Mouse (Mus musculus) brain, embryonic 14.5 days (tissue): ENCODE measurements around the gene Jak2.

Experiments used
- CTCF ChIP-seq: fragments of 200-500 bp; IDR thresholded peaks from 2 replicates; pipeline ENCODE4 v1.5.1; 2012; ENCODE audit warnings: inconsistent platforms, mild to moderate bottlenecking, moderate library complexity, borderline replicate concordance; ENCODE audit not compliant: insufficient read depth, insufficient read length; ENCODE audit errors: extremely low read depth
- POLR2A ChIP-seq: fragments of 200-500 bp; IDR thresholded peaks from 2 replicates; pipeline ENCODE4 v1.6.1; 2012; ENCODE audit warnings: mild to moderate bottlenecking, inconsistent platforms, borderline replicate concordance; ENCODE audit not compliant: poor library complexity, insufficient read depth, insufficient read length, severe bottlenecking; ENCODE audit errors: extremely low read depth

- peak; percentile 97 for TF ChIP-seq CTCF
- TF ChIP-seq POLR2A: no peak
These were observed 103.6 kb downstream of the Jak2 start for GRCm38 (mm10) chr19:29354895-29355877.
